Mouse (Mus musculus) heart, postnatal 0 days (tissue): Measurements from ENCODE around the gene Bclaf1.

ENCODE experiments used
- CTCF ChIP-seq: IDR thresholded peaks from 2 replicates; pipeline ENCODE4 v1.5.1; 2016; ENCODE audit warnings: antibody characterized with exemption, control low read depth, low read depth
- EP300 ChIP-seq: IDR thresholded peaks from 2 replicates; pipeline ENCODE4 v1.6.1; 2016; ENCODE audit warnings: antibody characterized with exemption, low read depth

- no peak for TF ChIP-seq EP300
- no peak for TF ChIP-seq CTCF
Measured at GRCm38 (mm10) chr10:20262896-20263295, 49.4 kb upstream of the Bclaf1 start.
